Mouse (Mus musculus) heart, embryonic 12.5 days (tissue): Measurements from ENCODE around the gene Dgke. TPM values are rescaled to one million over a fixed set of nuclear protein-coding genes. Genes with fewer than 3 reads are reported as not detected.
A peak's percentile ranks its signal among the peaks of the same experiment; 100 is the strongest.
"Not testable (repeated sequence)": the region's sequence is repeated elsewhere in the genome, so short reads cannot be mapped to it uniquely, and the experiment has no call there.

ENCODE experiments used
- ATAC-seq: fragments of 200-750 bp; cut with Nextera tagmentation; 2 replicates; pipeline ENCODE4 v1.8.0; 2017; ENCODE audit warnings: moderate TSS enrichment, moderate library complexity; ENCODE audit not compliant: insufficient number of reproducible peaks, low FRiP score
- H3K27ac ChIP-seq: fragments of 300-500 bp; sonication (generic); 2 replicates; pipeline ENCODE4 v1.5.1; 2016; ENCODE audit warnings: mild to moderate bottlenecking, moderate library complexity; ENCODE audit not compliant: poor library complexity, severe bottlenecking
- H3K27me3 ChIP-seq: fragments of 300-500 bp; sonication (generic); replicated peaks from 2 replicates; pipeline ENCODE4 v1.6.1; 2016; ENCODE audit warnings: mild to moderate bottlenecking, moderate library complexity
- H3K36me3 ChIP-seq: fragments of 300-500 bp; sonication (generic); 2 replicates; pipeline ENCODE4 v1.6.1; 2016; ENCODE audit warnings: mild to moderate bottlenecking, moderate library complexity
- H3K4me1 ChIP-seq: fragments of 300-500 bp; sonication (generic); replicated peaks from 2 replicates; pipeline ENCODE4 v1.6.1; 2016; ENCODE audit warnings: mild to moderate bottlenecking
- H3K4me2 ChIP-seq: fragments of 300-500 bp; sonication (generic); 2 replicates; pipeline ENCODE4 v1.6.1; 2016; ENCODE audit warnings: mild to moderate bottlenecking, moderate library complexity
- H3K4me3 ChIP-seq: fragments of 300-500 bp; sonication (generic); 2 replicates; pipeline ENCODE4 v1.5.1; 2016; ENCODE audit warnings: mild to moderate bottlenecking
- H3K9ac ChIP-seq: fragments of 300-500 bp; sonication (generic); 2 replicates; pipeline ENCODE4 v1.6.1; 2016; ENCODE audit warnings: mild to moderate bottlenecking, moderate library complexity
- H3K9me3 ChIP-seq: fragments of 300-500 bp; sonication (generic); replicated peaks from 2 replicates; pipeline ENCODE4 v1.6.1; 2016; ENCODE audit warnings: mild to moderate bottlenecking, moderate library complexity
- WGBS: fragments of 180-500 bp; shearing (Covaris S2); methylation state at CpG from one replicate; pipeline ENCODE4 v1.1.7; 2016; 5-methylcytosine and 5-hydroxymethylcytosine counted together
- polyA plus RNA-seq: library from polyadenylated mRNA; unstranded; fragments of >200 nt; fragmentation: Nextera tagmentation; extraction: Ambion mirVana; gene quantifications from 2 replicates; pipeline ENCODE4 v1.2.1, GENCODE M21; 2016

Gene Dgke
- polyA plus RNA-seq, 1 experiment from 2014 or later: 7.2 TPM

GRCm38 (mm10) chr11:89060423-89061089 lies 6.1 kb downstream of the Dgke start:
- whole genome bisulfite sequencing: under 1% methylated on average over 61 of the region's 63 CpGs
- H3K4me2 ChIP-seq: peak overlapping the region; percentile 93
- H3K27me3 ChIP-seq: no peaks in the 10 kb centered on the region
- ATAC-seq: peak; percentile 94
- peak overlapping the region; percentile 63 for H3K27ac ChIP-seq
- no peaks in the 10 kb centered on the region for H3K9me3 ChIP-seq
- H3K4me3 ChIP-seq: peak overlapping the region; percentile 78
- peaks cover 25% of the 10 kb centered on the region for H3K4me1 ChIP-seq
- peaks cover 3% of the 10 kb centered on the region; the same call in 1 of the 2 replicates for H3K36me3 ChIP-seq
- H3K9ac ChIP-seq: peak overlapping the region; percentile 78

- ATAC-seq: peak; percentile 65
- peak overlapping the region; percentile 78 for H3K4me3 ChIP-seq
- no peaks in the 10 kb centered on the region for H3K9me3 ChIP-seq
- under 1% methylated on average over 33 of the region's 33 CpGs for WGBS
- H3K4me2 ChIP-seq: peak overlapping the region; percentile 93
- peaks cover 28% of the 10 kb centered on the region for H3K4me1 ChIP-seq
- H3K27me3 ChIP-seq: no peaks in the 10 kb centered on the region
- H3K9ac ChIP-seq: peak overlapping the region; percentile 78
- H3K27ac ChIP-seq: peak overlapping the region; percentile 63
- peaks cover 3% of the 10 kb centered on the region; the same call in 1 of the 2 replicates for H3K36me3 ChIP-seq
Observed at GRCm38 (mm10) chr11:89059919-89060422, 6.7 kb downstream of the Dgke start.

- 67% methylated on average over 11 of the region's 11 CpGs for WGBS
- Histone ChIP-seq H3K4me3 (peak overlapping the region; percentile 78), H3K9me3 (no peaks in the 10 kb centered on the region), H3K4me1 (peaks cover 28% of the 10 kb centered on the region), H3K36me3 (peaks cover 14% of the 10 kb centered on the region), H3K4me2 (peak overlapping the region; percentile 93), H3K9ac (peak overlapping the region; percentile 78; the same call in 1 of the 2 replicates), H3K27me3 (no peaks in the 10 kb centered on the region), H3K27ac (no peak overlapping the region)
- no peak for ATAC-seq
Observed at GRCm38 (mm10) chr11:89058515-89059270, 8.0 kb downstream of the Dgke start.

- Histone ChIP-seq H3K27ac (peak overlapping the region; percentile 89), H3K4me1 (peaks cover 28% of the 10 kb centered on the region), H3K4me3 (0 out of 2 replicates have a peak overlapping the region, but pooled peaks have one; percentile 17), H3K27me3 (no peaks in the 10 kb centered on the region), H3K9me3 (no peaks in the 10 kb centered on the region), H3K4me2 (peak overlapping the region; percentile 50), H3K9ac (peak overlapping the region; percentile 44; the same call in 1 of the 2 replicates), H3K36me3 (peaks cover 15% of the 10 kb centered on the region)
- no peak for ATAC-seq
- WGBS: 42% methylated on average over 13 of the region's 13 CpGs
Observed at GRCm38 (mm10) chr11:89055931-89056690, 10.5 kb downstream of the Dgke start.

- no peaks in the 10 kb centered on the region for H3K9me3 ChIP-seq
- no peak overlapping the region for H3K4me2 ChIP-seq
- H3K4me1 ChIP-seq: peaks cover 13% of the 10 kb centered on the region
- H3K36me3 ChIP-seq: peaks cover 46% of the 10 kb centered on the region
- no peak overlapping the region for H3K27ac ChIP-seq
- no peaks in the 10 kb centered on the region for H3K27me3 ChIP-seq
- H3K9ac ChIP-seq: no peak overlapping the region
- WGBS: 76% methylated on average over 6 of the region's 6 CpGs
- H3K4me3 ChIP-seq: no peak overlapping the region
- no peak for ATAC-seq
Observed at GRCm38 (mm10) chr11:89051767-89052166, 14.9 kb downstream of the Dgke start.

GRCm38 (mm10) chr11:89046021-89046420 lies 20.6 kb downstream of the Dgke start:
- Histone ChIP-seq H3K9ac (no peak overlapping the region), H3K4me2 (no peak overlapping the region), H3K36me3 (peaks cover 82% of the 10 kb centered on the region), H3K9me3 (peaks cover 8% of the 10 kb centered on the region), H3K4me3 (no peak overlapping the region), H3K4me1 (no peaks in the 10 kb centered on the region), H3K27me3 (no peaks in the 10 kb centered on the region), H3K27ac (no peak overlapping the region)
- WGBS: 86% methylated on average over 3 of the region's 3 CpGs
- no peak for ATAC-seq

- H3K4me2 ChIP-seq, H3K9ac ChIP-seq, H3K27me3 ChIP-seq, H3K4me3 ChIP-seq, ATAC-seq, H3K4me1 ChIP-seq, H3K9me3 ChIP-seq, H3K27ac ChIP-seq: not testable (repeated sequence)
- H3K36me3 ChIP-seq: peaks cover 81% of the 10 kb centered on the region
- 95% methylated on average over 3 of the region's 3 CpGs for WGBS
Observed at GRCm38 (mm10) chr11:89045501-89045900, 21.1 kb downstream of the Dgke start.

- H3K27ac ChIP-seq: no peak overlapping the region
- no peak overlapping the region for H3K4me3 ChIP-seq
- H3K9ac ChIP-seq: no peak overlapping the region
- peaks cover 78% of the 10 kb centered on the region for H3K36me3 ChIP-seq
- no peaks in the 10 kb centered on the region for H3K27me3 ChIP-seq
- H3K9me3 ChIP-seq: peaks cover 8% of the 10 kb centered on the region
- WGBS: 91% methylated on average over 7 of the region's 7 CpGs
- H3K4me1 ChIP-seq: no peaks in the 10 kb centered on the region
- H3K4me2 ChIP-seq: no peak overlapping the region
- no peak for ATAC-seq
Observed at GRCm38 (mm10) chr11:89043046-89043445, 23.6 kb downstream of the Dgke start.

GRCm38 (mm10) chr11:89041073-89041472 lies 25.6 kb downstream of the Dgke start:
- not testable (repeated sequence) for H3K4me3 ChIP-seq, H3K9me3 ChIP-seq, H3K4me2 ChIP-seq, H3K27ac ChIP-seq, H3K9ac ChIP-seq, ATAC-seq, H3K4me1 ChIP-seq, H3K27me3 ChIP-seq
- H3K36me3 ChIP-seq: peaks cover 62% of the 10 kb centered on the region
- 84% methylated on average over 6 of the region's 7 CpGs for WGBS

GRCm38 (mm10) chr11:89039325-89039724 lies 27.3 kb downstream of the Dgke start:
- H3K4me2 ChIP-seq: no peak overlapping the region
- H3K9me3 ChIP-seq: no peaks in the 10 kb centered on the region
- ATAC-seq: no peak
- peaks cover 45% of the 10 kb centered on the region for H3K36me3 ChIP-seq
- H3K4me1 ChIP-seq: no peaks in the 10 kb centered on the region
- no peaks in the 10 kb centered on the region for H3K27me3 ChIP-seq
- H3K9ac ChIP-seq: no peak overlapping the region
- 26% methylated on average over 3 of the region's 3 CpGs for WGBS
- H3K4me3 ChIP-seq: no peak overlapping the region
- no peak overlapping the region for H3K27ac ChIP-seq

GRCm38 (mm10) chr11:89038496-89038895 lies 28.2 kb downstream of the Dgke start:
- H3K9ac ChIP-seq: no peak overlapping the region
- H3K4me2 ChIP-seq: no peak overlapping the region
- H3K4me3 ChIP-seq: no peak overlapping the region
- WGBS: 86% methylated on average over 6 of the region's 6 CpGs
- H3K27ac ChIP-seq: no peak overlapping the region
- no peaks in the 10 kb centered on the region for H3K4me1 ChIP-seq
- ATAC-seq: no peak
- H3K9me3 ChIP-seq: no peaks in the 10 kb centered on the region
- no peaks in the 10 kb centered on the region for H3K27me3 ChIP-seq
- peaks cover 38% of the 10 kb centered on the region for H3K36me3 ChIP-seq
